Mouse (Mus musculus) CH12.LX (cell line): ENCODE measurements around the gene Olfr619. TPM values are rescaled to one million over a fixed set of nuclear protein-coding genes. Genes with fewer than 3 reads are reported as not detected.

Experiments
- DNase-seq: peaks from one replicate; pipeline ENCODE4 v3.0.0-alpha.2; 2013; ENCODE audit errors: extremely low read depth
- H3K27ac ChIP-seq: 2 replicates; pipeline ENCODE4 v1.5.1; 2012; ENCODE audit warnings: low read depth, mild to moderate bottlenecking, control low read depth, moderate library complexity; ENCODE audit not compliant: insufficient read depth
- H3K27me3 ChIP-seq: replicated peaks from 2 replicates; pipeline ENCODE3; 2012; ENCODE audit warnings: inconsistent platforms
- H3K36me3 ChIP-seq, 2 experiments: replicated peaks in 1 of 2; 2 replicates each; pipeline versions ENCODE3 to v1.6.1; 2012; ENCODE audit warnings: inconsistent platforms in 1 of 2, low read length in 1 of 2, mild to moderate bottlenecking in 1 of 2, mixed read lengths in 1 of 2, moderate library complexity in 1 of 2; ENCODE audit not compliant: control insufficient read depth in 1 of 2, insufficient read depth in 1 of 2
- H3K4me1 ChIP-seq, 2 experiments: 2 replicates each; pipeline ENCODE4 v1.6.1; 2012; ENCODE audit warnings: inconsistent platforms in 1 of 2, moderate library complexity in 1 of 2; ENCODE audit not compliant: insufficient read depth in 2 of 2, control insufficient read depth in 1 of 2
- H3K4me2 ChIP-seq: 2 replicates; pipeline ENCODE4 v1.6.1; 2012; ENCODE audit warnings: low read depth, mild to moderate bottlenecking, control low read depth; ENCODE audit not compliant: poor library complexity, insufficient read depth, severe bottlenecking
- H3K4me3 ChIP-seq, 3 experiments: fragments of 150-350 bp in 1 of 3; sonication (generic) in 1 of 3; replicated peaks in 1 of 3; 2 replicates each; pipeline versions ENCODE3 to v1.5.1; 2011 to 2012; ENCODE audit warnings: low read depth in 2 of 3, low read length in 2 of 3, mild to moderate bottlenecking in 2 of 3, moderate library complexity in 2 of 3, control low read depth in 1 of 3, improper control_type of control experiment in 1 of 3, inconsistent platforms in 1 of 3, mixed read lengths in 1 of 3; ENCODE audit not compliant: poor library complexity in 1 of 3
- H3K79me2 ChIP-seq: replicated peaks from 2 replicates; pipeline ENCODE4 v1.6.1; 2012; ENCODE audit warnings: mild to moderate bottlenecking, moderate library complexity; ENCODE audit not compliant: control insufficient read depth, poor library complexity, insufficient read depth, severe bottlenecking; ENCODE audit errors: extremely low read depth
- H3K9ac ChIP-seq: 2 replicates; pipeline ENCODE4 v1.6.1; 2012; ENCODE audit warnings: low read depth, mild to moderate bottlenecking, control low read depth, moderate library complexity; ENCODE audit not compliant: insufficient read depth
- H3K9me3 ChIP-seq: replicated peaks from 2 replicates; pipeline ENCODE3; 2012; ENCODE audit warnings: low read length, inconsistent platforms, mixed read lengths
- BHLHE40 ChIP-seq: IDR thresholded peaks from 2 replicates; pipeline ENCODE4 v1.6.1; 2011; ENCODE audit warnings: mild to moderate bottlenecking, low read depth, low read length, improper control_type of control experiment
- CHD1 ChIP-seq: IDR thresholded peaks from 2 replicates; pipeline ENCODE4 v1.6.1; 2012; ENCODE audit warnings: low read depth, low read length, improper control_type of control experiment, inconsistent platforms
- CTCF ChIP-seq, 2 experiments: IDR thresholded peaks in 1 of 2; conservative IDR thresholded peaks in 1 of 2; 2 replicates each; pipeline ENCODE4 v1.5.1; 2011 to 2012; ENCODE audit warnings: low read depth in 2 of 2, low read length in 2 of 2, improper control_type of control experiment in 1 of 2, inconsistent platforms in 1 of 2, mild to moderate bottlenecking in 1 of 2, moderate library complexity in 1 of 2
- ELF1 ChIP-seq: IDR thresholded peaks from 2 replicates; pipeline ENCODE4 v1.6.1; 2014; ENCODE audit warnings: low read depth, mild to moderate bottlenecking, inconsistent platforms, low read length, improper control_type of control experiment
- EP300 ChIP-seq: IDR thresholded peaks from 2 replicates; pipeline ENCODE4 v1.6.1; 2011; ENCODE audit warnings: low read length, improper control_type of control experiment
- GABPA ChIP-seq: IDR thresholded peaks from 2 replicates; pipeline ENCODE4 v1.6.1; 2012; ENCODE audit warnings: low read depth, low read length, improper control_type of control experiment, inconsistent platforms; ENCODE audit not compliant: insufficient replicate concordance
- JUND ChIP-seq: conservative IDR thresholded peaks from 2 replicates; pipeline ENCODE4 v1.6.1; 2011; ENCODE audit warnings: low read depth, low read length, improper control_type of control experiment
- MAZ ChIP-seq: IDR thresholded peaks from 2 replicates; pipeline ENCODE4 v1.6.1; 2012; ENCODE audit warnings: low read depth, mild to moderate bottlenecking, inconsistent platforms, low read length, improper control_type of control experiment, moderate library complexity
- MEF2A ChIP-seq: IDR thresholded peaks from 2 replicates; pipeline ENCODE4 v1.6.1; 2014; ENCODE audit warnings: low read depth, mild to moderate bottlenecking, inconsistent platforms, low read length, improper control_type of control experiment, borderline replicate concordance
- MXI1 ChIP-seq: IDR thresholded peaks from 2 replicates; pipeline ENCODE4 v1.6.1; 2011; ENCODE audit warnings: mild to moderate bottlenecking, low read depth, low read length, improper control_type of control experiment
- NELFE ChIP-seq: IDR thresholded peaks from 2 replicates; pipeline ENCODE4 v1.6.1; 2011; ENCODE audit warnings: low read depth, low read length, improper control_type of control experiment
- NRF1 ChIP-seq: IDR thresholded peaks from 2 replicates; pipeline ENCODE4 v1.6.1; 2014; ENCODE audit warnings: low read depth, mild to moderate bottlenecking, inconsistent platforms, low read length, improper control_type of control experiment, moderate library complexity
- POLR2AphosphoS2 ChIP-seq: IDR thresholded peaks from 2 replicates; pipeline ENCODE4 v1.6.1; 2011; ENCODE audit warnings: low read depth, low read length, improper control_type of control experiment
- RAD21 ChIP-seq: IDR thresholded peaks from 2 replicates; pipeline ENCODE4 v1.6.1; 2011; ENCODE audit warnings: low read depth, mild to moderate bottlenecking, low read length, improper control_type of control experiment, moderate library complexity
- RCOR1 ChIP-seq: conservative IDR thresholded peaks from 2 replicates; pipeline ENCODE4 v1.6.1; 2012; ENCODE audit warnings: low read depth, mild to moderate bottlenecking, inconsistent platforms, low read length, improper control_type of control experiment
- SIN3A ChIP-seq: IDR thresholded peaks from 2 replicates; pipeline ENCODE4 v1.6.1; 2012; ENCODE audit warnings: low read length, improper control_type of control experiment, inconsistent platforms
- SMC3 ChIP-seq: IDR thresholded peaks from 2 replicates; pipeline ENCODE4 v1.6.1; 2011; ENCODE audit warnings: low read depth, low read length, improper control_type of control experiment
- TBP ChIP-seq: conservative IDR thresholded peaks from 2 replicates; pipeline ENCODE4 v1.6.1; 2011; ENCODE audit warnings: low read depth, low read length, improper control_type of control experiment
- TCF12 ChIP-seq: IDR thresholded peaks from 2 replicates; pipeline ENCODE4 v1.6.1; 2014; ENCODE audit warnings: low read depth, mild to moderate bottlenecking, inconsistent platforms, low read length, improper control_type of control experiment
- UBTF ChIP-seq: IDR thresholded peaks from 2 replicates; pipeline ENCODE4 v1.6.1; 2012; ENCODE audit warnings: low read depth, mild to moderate bottlenecking, inconsistent platforms, low read length, improper control_type of control experiment, moderate library complexity
- USF1 ChIP-seq: IDR thresholded peaks from 2 replicates; pipeline ENCODE4 v1.6.1; 2014; ENCODE audit warnings: low read depth, mild to moderate bottlenecking, inconsistent platforms, low read length, improper control_type of control experiment
- USF2 ChIP-seq: conservative IDR thresholded peaks from 2 replicates; pipeline ENCODE4 v1.6.1; 2011; ENCODE audit warnings: low read depth, low read length, improper control_type of control experiment
- ZC3H11A ChIP-seq: IDR thresholded peaks from 2 replicates; pipeline ENCODE4 v1.6.1; 2012; ENCODE audit warnings: low read depth, mild to moderate bottlenecking, inconsistent platforms, low read length, improper control_type of control experiment
- ZMIZ1 ChIP-seq: IDR thresholded peaks from 2 replicates; pipeline ENCODE4 v1.6.1; 2012; ENCODE audit warnings: low read depth, mild to moderate bottlenecking, inconsistent platforms, low read length, improper control_type of control experiment
- ZNF384 ChIP-seq: IDR thresholded peaks from 2 replicates; pipeline ENCODE4 v1.6.1; 2012; ENCODE audit warnings: low read depth, low read length, improper control_type of control experiment, inconsistent platforms
- dilution Hi-C: fragments of 300-500 bp; cut with MboI; formaldehyde crosslinking; loops from 2 replicates; pipeline ENCODE4 v1.14.3; 2020; ENCODE audit warnings: low sequenced_read_pairs; ENCODE audit not compliant: extremely low pct_unique_long_range_greater_than_20kb, extremely low pct_ligation_motif_present
- in situ Hi-C: fragments of 300-500 bp; cut with MboI; formaldehyde crosslinking; loops from 3 replicates; pipeline ENCODE4 v1.14.3; 2019; ENCODE audit warnings: low sequenced_read_pairs, low pct_ligation_motif_present, low pct_unique_long_range_greater_than_20kb, mixed read lengths
- polyA plus RNA-seq: library from polyadenylated mRNA; unstranded; fragments of >175 nt; gene quantifications from 2 replicates; pipeline ENCODE4 v1.2.1, GENCODE M21; 2012; ENCODE audit warnings: low read depth; ENCODE audit not compliant: insufficient read length
- total RNA-seq, 2 experiments: library from RNA; depleted of rRNA; stranded (reverse); fragments of 300-350 nt in 1 of 2; fragments of >200 nt in 1 of 2; gene quantifications; 2 replicates each; pipeline ENCODE4 v1.2.3; 2012 to 2014

Gene Olfr619
- total and polyA plus RNA-seq, 3 experiments = not detected

GRCm38 (mm10) chr7:103569043-103569442, 31.3 kb upstream of the Olfr619 start, which contains the start of gene Olfr616:
Olfr616 (minus strand) TSS chr7:103569143.
- Histone ChIP-seq H3K9ac (no peak within 1 kb of the TSS), H3K4me3 (no peak within 1 kb of the TSS), H3K36me3 (no peaks in the 10 kb centered on the region), H3K27me3 (no peaks in the 10 kb centered on the region), H3K79me2 (no peaks in the 10 kb centered on the region), H3K27ac (no peak within 1 kb of the TSS), H3K4me1 (no peaks in the 10 kb centered on the region), H3K4me2 (no peak within 1 kb of the TSS), H3K9me3 (no peaks in the 10 kb centered on the region)
- in situ Hi-C loops = no loop called here
- DNase-seq = no peak
- dilution Hi-C loops = no loop called here
- no peak for TF ChIP-seq ELF1
- no peak for TF ChIP-seq SIN3A
- TF ChIP-seq NELFE = no peak
- no peak for TF ChIP-seq JUND
- TF ChIP-seq RCOR1 = no peak
- no peak for TF ChIP-seq NRF1
- no peak for TF ChIP-seq TCF12
- TF ChIP-seq BHLHE40 = no peak
- no peak for TF ChIP-seq POLR2AphosphoS2
- no peak for TF ChIP-seq EP300

GRCm38 (mm10) chr7:103572761-103573160, 27.6 kb upstream of the Olfr619 start, which contains the start of gene Olfr617:
Olfr617 (plus strand) TSS chr7:103573061.
- H3K27me3 ChIP-seq = no peaks in the 10 kb centered on the region
- no peak for DNase-seq
- no peak within 1 kb of the TSS for H3K27ac ChIP-seq
- TF ChIP-seq ELF1 (no peak), USF1 (no peak), ZC3H11A (no peak), USF2 (no peak), GABPA (no peak), BHLHE40 (no peak), ZNF384 (no peak), TBP (no peak)
- dilution Hi-C loops (no loop called here), in situ Hi-C loops (no loop called here)
- H3K4me2 ChIP-seq = no peak within 1 kb of the TSS
- no peaks in the 10 kb centered on the region for H3K79me2 ChIP-seq
- H3K36me3 ChIP-seq = no peaks in the 10 kb centered on the region
- no peak within 1 kb of the TSS for H3K4me3 ChIP-seq
- no peaks in the 10 kb centered on the region for H3K4me1 ChIP-seq
- H3K9me3 ChIP-seq = no peaks in the 10 kb centered on the region
- no peak within 1 kb of the TSS for H3K9ac ChIP-seq

GRCm38 (mm10) chr7:103589803-103590202, 10.6 kb upstream of the Olfr619 start, which contains the start of gene Olfr618:
Olfr618 (plus strand) TSS chr7:103590103.
- Histone ChIP-seq H3K4me3 (no peak within 1 kb of the TSS), H3K4me1 (no peaks in the 10 kb centered on the region), H3K9ac (no peak within 1 kb of the TSS), H3K27me3 (no peaks in the 10 kb centered on the region), H3K27ac (no peak within 1 kb of the TSS), H3K4me2 (no peak within 1 kb of the TSS), H3K36me3 (no peaks in the 10 kb centered on the region), H3K79me2 (no peaks in the 10 kb centered on the region), H3K9me3 (no peaks in the 10 kb centered on the region)
- dilution Hi-C loops (no loop called here), in situ Hi-C loops (no loop called here)
- no peak for TF ChIP-seq ZMIZ1
- no peak for TF ChIP-seq CTCF (conservative IDR thresholded peaks at IDR 0.05 in 1 of 2, IDR thresholded peaks at IDR 0.05 in 1 of 2; ENCODE audit: low read depth in 2 of 2, low read length in 2 of 2)
- no peak for TF ChIP-seq TCF12
- no peak for TF ChIP-seq RCOR1
- no peak for TF ChIP-seq CHD1
- no peak for TF ChIP-seq MEF2A
- no peak for TF ChIP-seq RAD21
- no peak for TF ChIP-seq USF2
- TF ChIP-seq USF1 = no peak
- no peak for TF ChIP-seq GABPA
- no peak for TF ChIP-seq EP300
- TF ChIP-seq MXI1 = no peak
- TF ChIP-seq SMC3 = no peak
- TF ChIP-seq UBTF = no peak
- TF ChIP-seq MAZ = no peak
- no peak for DNase-seq
